Mouse (Mus musculus) G1E (cell line): ENCODE results near the gene Grin2b.

Source experiments
- CTCF ChIP-seq: IDR thresholded peaks from 2 replicates; pipeline ENCODE4 v1.5.1; 2012; ENCODE audit warnings: low read depth, low read length, inconsistent platforms, mixed read lengths
- GATA1 ChIP-seq: IDR thresholded peaks from 2 replicates; pipeline ENCODE4 v1.6.1; 2012; ENCODE audit warnings: borderline replicate concordance, low read length, inconsistent platforms, mixed read lengths

- TF ChIP-seq GATA1 = no peak
- TF ChIP-seq CTCF = no peak
These were observed 342.3 kb downstream of the Grin2b start for GRCm38 (mm10) chr6:135831032-135831431.
